Mouse (Mus musculus) regulatory T cell (primary cell): ENCODE data around the gene Pts.

Experiments used
- in situ Hi-C: fragments of 300-600 bp; cut with MboI, MseI; formaldehyde crosslinking; loops from one replicate; pipeline ENCODE4 v1.15.1; 2025; ENCODE audit warnings: high pct_unique_total_duplicates

Pts gene

DNA sequence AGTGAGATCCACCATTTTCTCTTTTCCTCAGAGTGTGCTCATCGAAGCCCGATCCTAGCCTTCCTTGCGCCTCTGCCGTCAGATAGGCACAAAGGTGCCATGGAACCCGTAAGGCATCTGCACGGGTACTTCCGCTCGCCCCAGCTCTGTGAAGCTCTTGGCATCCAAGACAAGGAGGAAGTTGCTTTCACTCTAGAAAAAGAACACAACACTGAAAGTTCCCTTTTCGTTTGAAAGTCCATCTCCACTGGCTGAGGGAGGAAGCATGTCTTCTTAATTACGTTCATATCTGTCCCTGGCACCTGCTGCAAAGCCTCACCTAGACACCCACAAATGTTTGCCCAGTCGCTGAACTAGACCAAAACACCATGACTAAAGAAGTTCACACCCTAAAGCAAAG is 4.8 kb upstream of the Pts start:
- in situ Hi-C loops, result loop anchor here (10.0 kb wide), 1 partner anchor 1549 kb away; the partner anchor contains the start of gene Usp28

DNA sequence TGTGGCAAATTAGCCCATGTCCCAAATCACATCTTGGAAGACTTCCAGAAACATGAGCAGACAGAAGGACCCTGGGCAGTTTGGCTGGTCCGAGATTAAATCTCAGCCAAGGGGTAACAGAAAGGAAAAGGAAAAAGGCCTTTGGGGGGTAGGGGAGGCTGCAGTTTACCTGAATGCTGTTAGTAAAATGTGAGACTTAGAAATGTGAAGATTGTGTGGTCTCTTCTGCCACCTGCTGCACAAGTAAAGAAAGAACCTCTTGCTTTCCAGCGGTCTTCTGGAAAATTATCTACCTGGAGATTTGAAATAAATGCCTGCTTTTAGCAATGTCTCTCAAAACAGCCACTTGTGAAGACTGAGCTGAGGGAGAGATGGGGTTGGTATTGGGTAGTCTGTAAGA is 2.4 kb upstream of the Pts start:
- in situ Hi-C loops, result loop anchor here (10.0 kb wide), 1 partner anchor 1546 kb away; the partner anchor contains the start of gene Usp28

DNA sequence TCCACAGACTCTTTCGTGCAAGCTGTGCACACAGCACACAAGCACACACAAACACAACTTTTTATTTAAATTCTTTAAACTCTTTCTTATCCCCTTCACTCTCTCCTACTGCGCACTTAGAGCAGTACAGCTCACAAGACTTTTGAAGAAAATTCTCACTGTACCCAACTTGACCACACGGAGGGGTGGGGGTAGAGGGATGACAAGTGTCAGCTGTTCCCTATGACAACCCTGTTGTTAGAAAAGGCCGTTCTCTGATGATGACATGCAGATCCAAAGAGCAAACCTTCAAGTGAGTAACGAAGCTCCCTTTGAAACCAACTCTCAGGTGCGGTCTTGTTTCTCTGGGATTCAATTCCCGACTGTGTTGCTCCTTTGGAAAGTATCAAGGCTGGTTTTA is 664 bp downstream of the Pts start:
- in situ Hi-C loops, result loop anchor here (5.0 to 10.0 kb wide), 2 partner anchors 71 to 193 kb away; no protein-coding TSS in a partner anchor

DNA sequence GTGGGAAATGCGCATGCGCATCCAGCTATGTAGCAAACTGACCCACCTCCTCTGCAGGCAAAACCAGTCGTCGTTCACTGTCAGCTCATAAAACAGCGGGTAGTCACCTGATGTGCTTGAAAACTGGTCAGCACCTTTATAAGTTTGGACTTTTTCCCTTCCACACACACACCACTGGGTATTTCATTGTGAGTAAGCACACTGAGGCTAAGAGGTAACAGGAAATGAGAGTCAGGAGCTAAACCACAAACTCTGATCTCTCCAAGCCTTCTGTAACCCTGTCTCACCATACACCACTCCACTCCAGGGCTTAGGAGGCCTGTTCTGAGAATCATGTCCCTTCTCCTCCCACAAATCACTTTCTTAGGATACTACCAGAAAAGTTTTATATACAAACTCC is 2.9 kb downstream of the Pts start:
- in situ Hi-C loops, result loop anchor here (5.0 to 10.0 kb wide), 2 partner anchors 68 to 191 kb away; no protein-coding TSS in a partner anchor

DNA sequence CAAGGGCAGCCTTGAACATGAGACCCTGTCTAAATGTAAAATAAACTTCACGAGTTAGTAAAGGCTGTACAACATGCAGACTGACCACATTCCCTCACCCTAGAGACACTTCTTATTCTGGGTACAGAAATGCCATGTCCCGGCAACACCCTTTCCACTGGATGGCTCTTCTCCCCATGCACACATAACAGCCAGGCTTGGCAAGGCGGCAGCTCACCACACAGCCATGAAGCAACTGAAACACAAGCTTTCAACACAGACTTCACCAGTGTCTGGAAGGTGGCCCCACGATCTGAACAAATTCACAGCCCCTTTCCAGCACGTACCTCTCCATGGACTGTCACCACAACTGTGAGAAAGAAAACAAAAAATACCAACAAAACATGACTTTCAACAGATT is 3.6 kb downstream of the Pts start:
- in situ Hi-C loops, result loop anchor here (5.0 to 10.0 kb wide), 2 partner anchors 68 to 190 kb away; no protein-coding TSS in a partner anchor

DNA sequence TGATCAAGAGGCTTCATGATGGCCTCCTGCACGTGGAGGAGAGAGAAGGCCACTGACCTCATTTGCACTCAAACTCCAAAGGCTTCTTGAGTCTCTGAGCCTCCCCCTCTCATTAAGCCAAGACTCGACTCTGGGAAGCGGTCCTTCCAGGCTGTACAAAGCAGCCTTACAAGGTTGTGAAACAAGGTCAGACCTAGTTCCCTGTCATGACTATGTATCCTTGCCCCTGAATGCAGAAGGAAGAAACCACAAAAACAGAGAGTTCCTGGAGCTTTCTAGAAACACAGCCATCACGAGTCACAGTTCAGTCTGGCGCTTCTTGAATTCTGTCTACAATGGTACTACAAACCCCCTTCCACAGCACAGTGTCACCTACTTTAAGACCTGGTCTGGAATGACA is 6.0 kb downstream of the Pts start:
- in situ Hi-C loops, result loop anchor here (10.0 kb wide), 1 partner anchor 188 kb away; no protein-coding TSS in a partner anchor

DNA sequence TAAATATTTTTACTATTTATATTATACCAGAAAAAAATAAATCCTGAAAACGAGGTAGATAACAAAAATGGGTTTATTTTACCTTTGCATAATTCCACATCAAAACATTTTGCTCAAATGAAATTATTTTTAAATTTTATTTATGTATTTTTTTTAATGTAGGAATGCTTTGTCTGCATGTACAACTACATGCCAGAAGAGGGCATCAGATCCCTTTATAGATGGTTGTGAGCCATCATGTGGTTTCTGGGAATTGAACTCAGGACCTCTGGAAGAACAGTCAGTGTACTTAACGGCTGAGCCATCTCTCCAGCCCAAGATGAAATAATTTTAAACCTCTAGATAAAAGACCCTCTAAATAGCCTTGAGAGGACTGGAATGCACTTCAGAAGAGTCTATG is 7.0 kb downstream of the Pts start:
- in situ Hi-C loops, result loop anchor here (10.0 kb wide), 1 partner anchor 187 kb away; no protein-coding TSS in a partner anchor

DNA sequence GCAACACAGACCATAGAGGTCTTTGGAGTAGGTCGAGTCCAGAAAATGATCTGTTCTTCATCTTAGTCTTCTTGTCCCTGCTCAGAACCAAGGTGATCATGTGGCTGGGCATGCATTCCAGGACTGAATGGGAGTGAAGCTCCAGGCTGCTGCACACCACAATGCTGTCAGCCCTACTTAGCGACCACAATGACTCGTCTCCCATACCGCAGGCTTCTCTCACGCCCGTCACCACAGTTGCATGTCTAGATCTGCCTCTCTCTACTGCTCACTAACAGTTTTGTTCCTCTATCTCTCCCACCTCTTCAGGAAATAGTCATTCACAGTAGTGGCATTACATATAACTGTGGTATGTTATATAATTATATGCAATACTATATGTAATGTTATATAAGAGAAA is 7.8 kb downstream of the Pts start:
- in situ Hi-C loops, result loop anchor here (10.0 kb wide), 1 partner anchor 186 kb away; no protein-coding TSS in a partner anchor

DNA sequence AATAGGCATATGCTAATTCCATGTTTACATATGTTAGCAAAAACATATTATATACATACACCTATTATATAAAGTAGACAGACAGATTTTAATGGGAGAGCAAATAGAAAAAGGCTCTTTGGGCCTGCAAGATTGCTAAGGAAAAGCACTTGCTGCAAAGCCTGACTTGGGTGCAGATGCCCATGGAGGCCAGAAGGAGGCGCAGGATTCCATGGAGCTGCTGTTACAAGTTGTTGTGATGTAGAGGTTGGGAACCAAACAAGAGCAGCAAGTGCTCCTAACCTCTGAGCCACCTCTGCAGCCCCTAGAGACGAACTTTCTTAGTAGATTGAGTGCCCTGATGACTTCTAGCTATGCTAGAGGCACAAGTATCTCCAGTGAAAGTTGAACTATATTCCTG is 9.7 kb downstream of the Pts start:
- in situ Hi-C loops, result no loop called here

DNA sequence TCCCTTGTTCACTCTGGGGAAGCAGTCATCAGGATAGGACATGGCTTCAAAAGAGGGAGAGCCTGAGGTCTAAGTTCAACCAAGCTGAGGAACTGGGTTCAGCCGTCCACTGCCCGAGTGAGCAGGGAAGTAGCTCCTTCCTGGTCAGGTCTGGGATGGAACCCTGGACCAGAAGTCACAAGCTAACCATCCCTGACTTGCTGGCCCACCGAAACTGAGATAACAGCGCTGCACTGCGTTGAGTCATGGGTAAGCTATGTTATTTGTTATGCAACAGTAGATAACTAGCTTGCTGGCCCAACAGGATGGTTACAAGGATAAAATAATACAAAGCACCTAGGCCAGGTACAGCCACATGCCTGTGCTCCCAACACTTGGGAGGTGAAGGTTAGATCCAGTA is 13.1 kb downstream of the Pts start:
- in situ Hi-C loops, result no loop called here

DNA sequence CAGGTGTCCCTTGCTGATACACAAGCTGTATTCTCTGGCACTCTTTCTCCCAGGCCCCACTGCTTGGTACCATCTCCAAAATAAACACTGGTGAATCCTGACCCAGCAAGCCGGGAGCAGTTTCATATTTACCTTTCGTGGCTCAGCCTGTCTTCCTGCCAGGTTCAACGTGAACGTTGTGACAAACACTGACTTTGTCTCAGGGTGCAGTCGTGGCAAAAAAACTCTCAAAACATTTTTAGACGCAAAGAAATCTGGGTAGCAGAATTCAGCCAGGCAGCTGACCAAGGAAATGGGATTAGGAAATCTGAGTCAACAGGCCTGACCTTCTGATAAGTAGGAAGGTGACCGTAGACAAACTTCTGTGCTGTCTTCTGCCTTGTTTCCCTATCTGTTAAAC is 21.0 kb downstream of the Pts start:
- in situ Hi-C loops, result no loop called here

DNA sequence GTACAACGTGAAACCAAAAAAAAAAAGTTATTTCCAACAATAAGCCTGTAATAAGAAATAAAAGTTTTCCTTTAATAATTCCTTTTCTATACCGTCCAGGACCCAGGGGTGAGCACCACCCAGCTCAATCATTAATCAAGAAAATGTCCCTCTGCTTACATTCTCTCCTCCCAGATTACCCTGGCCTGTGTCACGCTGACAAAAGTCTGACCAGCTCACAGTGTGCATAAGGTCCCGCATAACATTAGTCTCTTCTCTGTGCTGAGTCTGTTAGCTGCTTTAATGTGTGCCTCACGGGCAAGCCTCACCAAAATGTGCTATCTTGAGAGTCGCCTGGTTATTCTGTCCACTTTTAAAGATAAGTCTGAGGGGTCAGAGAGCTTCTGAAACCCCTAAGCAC is 23.1 kb downstream of the Pts start:
- in situ Hi-C loops, result no loop called here

DNA sequence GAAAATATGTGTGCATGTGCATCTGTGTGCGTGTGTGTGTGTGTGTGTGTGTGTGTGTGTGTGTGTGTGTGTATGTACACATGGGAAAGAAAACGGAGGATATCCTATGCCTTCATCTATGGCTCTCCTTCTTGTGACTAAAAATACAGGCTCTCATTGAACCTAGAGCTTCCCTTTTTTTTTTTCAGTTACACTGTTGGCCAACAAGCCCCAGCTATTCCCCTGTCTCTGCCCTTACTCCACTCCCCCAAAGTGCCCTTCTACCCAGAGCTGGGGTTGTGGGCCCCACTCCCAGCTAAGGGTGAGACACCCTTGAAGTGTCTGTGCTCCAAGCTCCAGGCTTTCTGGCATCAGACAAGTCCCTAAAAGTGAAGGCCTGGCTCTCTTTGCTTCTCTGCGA is 25.6 kb downstream of the Pts start:
- in situ Hi-C loops, result no loop called here

DNA sequence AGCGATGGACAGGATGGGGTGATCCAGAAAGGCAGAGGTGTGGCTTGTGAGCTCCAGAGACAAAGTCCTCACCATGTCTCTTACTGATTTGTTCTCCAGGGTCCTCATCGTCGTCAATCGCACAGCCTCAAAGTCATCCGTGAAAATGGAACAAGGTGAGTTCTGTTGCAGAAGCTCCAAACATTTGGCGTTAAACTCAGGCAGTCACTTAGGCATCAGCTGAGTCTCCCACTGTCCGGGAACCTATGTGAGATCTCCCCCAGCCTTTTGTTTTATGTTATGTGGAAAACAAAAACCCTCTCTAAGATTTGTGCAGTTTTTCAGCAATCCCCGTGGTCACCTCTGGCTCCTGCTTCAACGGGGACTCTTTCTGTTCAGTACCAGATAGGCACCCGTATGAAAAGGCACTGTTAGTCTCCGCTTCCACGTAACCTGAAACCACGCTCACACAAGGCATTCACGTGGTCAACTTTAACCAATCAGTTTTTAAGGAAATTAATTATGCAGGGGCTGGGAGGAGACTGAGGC is 27.5 kb downstream of the Pts start:
- in situ Hi-C loops, result no loop called here

DNA sequence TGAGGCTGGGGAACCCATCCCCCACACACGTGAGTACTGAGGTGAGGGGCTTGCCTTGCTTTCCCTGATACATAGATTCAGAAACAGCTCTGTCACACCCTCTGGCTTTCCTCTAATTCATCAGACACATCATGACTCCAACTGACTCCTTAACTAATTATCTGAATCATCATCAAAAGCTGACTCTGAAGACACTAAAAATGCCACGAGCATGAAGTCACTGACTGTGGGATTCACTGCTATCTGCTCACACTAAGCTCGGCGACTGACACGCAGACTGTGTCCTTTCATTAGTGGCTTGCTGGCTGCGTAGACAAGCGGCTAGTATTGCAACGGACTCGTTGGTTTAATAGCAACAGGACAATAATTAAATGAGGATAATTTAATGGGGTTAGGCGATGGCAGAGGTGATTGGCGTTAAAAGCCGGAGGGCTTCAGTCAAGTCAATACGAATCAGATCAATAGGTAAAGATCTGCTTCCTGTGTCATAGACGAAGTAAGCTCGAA is 28.0 kb downstream of the Pts start:
- in situ Hi-C loops, result no loop called here

DNA sequence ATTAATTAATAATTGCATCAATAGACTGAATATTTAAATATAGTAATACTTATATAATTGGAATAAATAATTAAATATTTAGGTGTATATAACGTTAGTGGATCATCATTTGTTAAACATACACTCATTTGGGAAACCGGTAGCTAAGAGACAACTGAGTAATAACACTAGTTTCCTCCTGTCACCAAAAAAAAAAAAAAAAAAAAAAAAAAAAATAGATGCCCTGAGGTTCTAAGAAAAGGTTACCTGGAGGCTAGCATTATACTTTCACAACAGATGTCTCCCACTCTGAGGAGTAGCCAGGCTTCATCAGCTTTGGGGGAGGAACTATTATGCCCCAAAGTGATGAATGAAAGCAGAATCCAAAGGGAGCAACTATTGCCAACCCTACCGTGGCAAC is 28.7 kb downstream of the Pts start:
- in situ Hi-C loops, result no loop called here

DNA sequence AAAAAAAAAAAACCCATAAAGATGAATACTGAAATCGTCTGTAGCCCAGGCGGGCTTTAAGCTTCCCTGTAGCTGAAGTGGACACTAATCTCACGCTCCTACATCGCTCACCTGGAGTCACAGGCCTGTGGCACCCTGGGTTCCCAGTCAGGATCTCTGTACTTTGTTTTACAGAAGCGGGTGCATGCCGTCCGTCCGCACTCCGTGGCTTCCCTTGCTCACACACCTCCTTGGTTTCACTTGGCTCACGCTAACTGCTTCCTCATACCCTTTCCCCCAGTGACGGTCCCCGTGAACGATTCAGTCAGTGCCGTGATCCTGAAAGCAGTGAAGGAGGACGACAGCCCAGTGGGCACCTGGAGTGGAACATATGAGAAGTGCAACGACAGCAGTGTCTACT is 29.7 kb downstream of the Pts start:
- in situ Hi-C loops, result no loop called here

DNA sequence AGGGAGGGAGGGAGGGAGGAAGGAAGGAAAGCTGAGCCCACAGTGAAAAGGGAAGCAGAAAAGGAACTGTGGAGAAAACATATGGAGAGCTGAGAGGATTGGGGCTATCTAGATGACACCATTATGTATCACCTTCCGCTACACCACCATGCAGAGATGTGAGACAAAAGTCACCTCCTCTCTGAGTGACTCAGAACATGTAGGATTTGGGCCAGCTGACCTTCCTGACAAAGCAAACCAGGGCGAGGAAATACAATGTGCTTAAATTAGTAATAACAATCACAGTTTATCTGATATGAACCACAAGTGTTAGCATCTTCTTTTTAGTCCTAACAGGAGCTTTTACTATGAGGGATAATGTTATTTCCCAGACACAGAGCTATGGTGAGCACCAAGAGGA is 31.0 kb downstream of the Pts start:
- in situ Hi-C loops, result no loop called here

DNA sequence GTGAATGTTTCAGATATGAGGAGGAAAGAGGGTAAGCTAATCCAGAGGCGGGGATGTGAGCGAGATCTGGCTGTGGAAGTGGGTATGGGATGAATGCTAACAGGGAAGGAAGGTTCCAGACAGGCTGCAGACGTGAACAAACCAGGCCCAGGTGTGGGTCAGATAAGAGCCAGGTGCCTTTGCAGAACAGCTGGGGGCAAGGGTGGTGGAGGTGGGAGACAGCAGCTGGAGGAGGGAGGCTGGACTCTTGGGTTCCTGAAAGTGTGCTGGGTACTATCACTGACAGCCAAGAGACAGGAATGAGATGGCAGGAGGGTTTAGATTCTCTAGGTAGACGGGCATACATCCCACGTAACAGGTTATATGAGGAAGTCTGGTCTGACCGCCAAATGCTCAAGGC is 31.4 kb downstream of the Pts start:
- in situ Hi-C loops, result no loop called here

DNA sequence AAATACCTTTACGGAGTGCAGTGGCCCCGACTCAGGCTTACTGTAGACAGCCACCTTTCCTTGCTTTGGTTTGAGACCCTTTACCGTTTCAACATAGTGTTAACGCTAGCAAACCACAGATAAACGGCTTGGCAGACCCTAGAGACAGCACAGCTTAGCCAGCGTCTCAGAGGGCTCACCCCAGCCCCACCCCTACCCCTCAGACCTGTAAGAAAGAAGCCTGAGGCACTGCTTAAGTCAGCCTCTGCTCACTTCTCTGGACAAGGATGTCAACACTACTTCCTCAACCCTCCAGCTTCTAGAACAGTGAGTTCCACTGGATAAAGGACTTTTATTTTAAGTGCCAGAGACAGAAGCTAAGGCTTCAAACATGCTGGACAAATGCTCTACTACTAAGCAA is 32.0 kb downstream of the Pts start:
- in situ Hi-C loops, result no loop called here

DNA sequence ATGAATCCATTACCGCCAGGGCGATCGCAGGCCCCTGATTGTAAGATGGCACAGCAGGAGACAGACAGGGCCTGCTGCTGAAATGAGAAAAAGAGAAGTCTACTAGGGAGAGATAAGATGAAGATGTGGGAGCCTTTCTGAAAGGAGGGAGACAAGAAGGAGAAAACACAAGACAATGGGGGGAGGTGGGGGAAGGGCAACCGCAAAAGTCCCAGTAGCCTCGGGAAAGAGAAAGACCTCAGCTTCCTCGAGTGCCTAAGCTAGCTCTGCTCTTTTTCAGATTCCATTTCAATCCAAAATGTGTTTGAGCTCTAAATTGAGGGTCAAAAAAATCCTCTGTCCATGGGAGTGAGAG is 32.4 kb downstream of the Pts start:
- in situ Hi-C loops, result no loop called here

DNA sequence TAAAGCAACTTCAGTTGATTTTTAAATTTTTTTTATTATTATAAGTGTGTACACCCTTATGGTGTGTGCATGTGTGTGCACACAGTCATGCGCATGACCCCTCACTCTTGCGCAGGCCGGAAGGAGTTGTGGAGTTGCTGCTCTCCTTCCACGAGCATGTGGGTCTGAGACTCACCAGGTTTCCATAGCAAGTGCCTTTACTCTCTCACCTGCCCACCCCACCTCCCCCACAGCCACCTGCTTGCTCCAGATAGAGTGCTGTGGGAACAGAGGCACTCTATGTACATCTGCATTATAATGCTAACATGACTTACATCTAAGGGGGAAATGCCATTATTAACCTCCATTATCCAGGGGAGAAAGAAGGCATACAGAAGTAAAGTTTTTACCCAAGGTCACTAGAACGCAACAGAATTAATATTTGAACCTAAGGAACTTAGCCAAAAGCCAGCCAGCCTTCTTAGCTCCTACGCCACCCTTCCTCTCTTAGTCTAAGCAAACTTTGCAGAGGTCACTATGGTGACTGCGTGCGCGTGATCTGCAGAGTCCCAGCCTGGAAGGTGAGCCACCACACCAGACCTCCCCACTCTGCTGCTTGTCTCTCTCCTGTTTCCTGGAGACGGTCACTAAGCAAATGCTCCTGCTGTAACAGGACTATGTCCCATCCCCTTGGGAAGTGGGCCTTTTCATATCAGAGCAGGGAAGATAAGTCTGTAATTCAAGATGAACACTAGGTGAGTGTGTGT is 32.9 kb downstream of the Pts start:
- in situ Hi-C loops, result no loop called here

DNA sequence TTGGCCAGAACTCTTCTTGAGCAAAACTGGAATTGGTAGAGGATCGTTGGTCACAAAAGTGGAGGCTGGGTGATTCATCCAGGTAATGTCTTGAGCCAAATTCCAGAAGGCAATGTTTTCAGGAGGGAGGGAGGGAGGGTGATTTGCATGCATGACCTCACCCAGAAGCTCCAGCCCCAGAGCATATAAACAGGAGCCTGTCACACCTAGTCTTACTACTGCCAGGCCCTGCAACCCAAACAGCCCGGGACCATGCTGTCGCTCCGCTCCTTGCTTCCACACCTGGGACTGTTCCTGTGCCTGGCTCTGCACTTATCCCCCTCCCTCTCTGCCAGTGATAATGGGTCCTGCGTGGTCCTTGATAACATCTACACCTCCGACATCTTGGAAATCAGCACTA is 34.2 kb downstream of the Pts start, which contains the start of gene Plet1:
Gene Plet1 (plus strand): TSS at position 215 of the 400 bp plus-strand sequence.
- in situ Hi-C loops, result no loop called here
